8 mouse cellular contexts compared by ENCODE assay signal in the genomic region with DNA sequence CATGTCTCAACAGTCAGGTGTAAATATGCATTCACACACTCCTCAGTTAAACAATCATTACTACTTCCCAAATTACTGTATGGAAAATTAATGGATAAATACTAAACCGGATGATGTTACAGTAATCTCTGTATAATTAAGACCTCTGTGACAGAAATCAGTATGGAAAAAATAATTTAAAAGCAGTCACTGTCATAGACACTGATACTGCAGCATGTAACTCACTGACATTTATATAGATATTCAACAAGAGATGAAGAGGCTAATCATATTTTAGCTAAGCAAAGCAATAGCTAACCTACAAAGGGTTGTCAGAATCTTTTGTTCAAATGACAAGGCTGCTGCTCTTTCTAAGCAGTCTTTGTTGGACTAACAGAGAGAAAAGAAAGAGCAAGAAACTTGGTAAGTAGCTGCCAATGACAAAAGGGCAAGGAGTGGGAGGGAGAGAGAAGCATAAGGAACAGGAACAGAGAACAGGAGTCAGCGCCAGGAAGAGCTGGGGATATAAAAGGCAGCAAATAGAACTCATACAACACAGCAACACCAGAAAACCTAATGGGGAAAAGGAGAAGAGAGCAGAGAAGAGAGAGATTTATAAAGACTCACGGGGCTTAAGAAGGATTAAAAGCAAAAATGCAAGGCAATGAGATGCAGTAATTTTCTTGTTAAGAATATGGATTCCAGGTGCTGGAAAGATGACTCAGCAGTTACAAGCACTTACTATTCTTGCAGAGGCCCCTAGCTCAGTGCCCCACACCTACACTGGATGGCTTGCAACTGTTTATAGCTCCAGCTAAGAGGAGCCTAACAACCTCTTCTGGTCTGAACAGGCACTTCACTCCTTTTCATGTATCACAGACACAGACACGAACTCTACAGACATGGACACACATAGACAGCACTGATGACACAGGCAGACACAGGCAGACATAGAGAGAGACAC.
DNase-seq lines count a peak whose midpoint lies in the region; ATAC-seq lines count a peak whose summit lies in the region.

No protein-coding gene starts in this region.

- H3K4me2 ChIP-seq in neural tube, embryonic 12.5 days (replicated peaks): no peak overlapping the region
- H3K4me2 ChIP-seq in kidney, embryonic 14.5 days (replicated peaks; ENCODE audit: low read depth, low read length): no peak overlapping the region

- DNase-seq in neural tube, embryonic 10.5 days (ENCODE audit: extremely low spot score, low spot score): no peak
- peak; percentile 70 to 74 for DNase-seq in left cerebral cortex, adult 9 months (ENCODE audit: low spot score in 2 of 2)
- peak; percentile 89 for DNase-seq in telencephalon, adult 2 months (ENCODE audit: low read depth, low spot score)
- DNase-seq in gastrocnemius, postnatal 10 days: no peak
- no peak for DNase-seq in cerebellum, adult 11 months

- 41% methylated on average over 4 of the region's 4 CpGs for WGBS in neural tube, embryonic 12.5 days
- 52% methylated on average over 4 of the region's 4 CpGs for WGBS in kidney, embryonic 14.5 days

- ATAC-seq in neural tube, embryonic 12.5 days (ENCODE audit: low FRiP score, low read depth): peak; percentile 37; the same call in 1 of the 2 replicates
- ATAC-seq in erythroblast, adult 5-6 weeks (replicated peaks; ENCODE audit: low FRiP score, poor library complexity, severe bottlenecking): 0 out of 2 replicates have a peak, but pooled peaks have one; percentile 43
- ATAC-seq in kidney, embryonic 14.5 days (ENCODE audit: low FRiP score, low TSS enrichment): no peak

- H3K4me1 ChIP-seq in neural tube, embryonic 12.5 days: no peaks in the 10 kb centered on the region
- no peaks in the 10 kb centered on the region for H3K4me1 ChIP-seq in kidney, embryonic 14.5 days (ENCODE audit: control insufficient read depth, insufficient read depth, low read length)

- H3K27me3 ChIP-seq in neural tube, embryonic 12.5 days (replicated peaks): no peaks in the 10 kb centered on the region
- no peaks in the 10 kb centered on the region for H3K27me3 ChIP-seq in kidney, embryonic 14.5 days (ENCODE audit: control insufficient read depth, insufficient read depth, low read length)

- H3K4me3 ChIP-seq in neural tube, embryonic 12.5 days: no peak overlapping the region
- no peak overlapping the region for H3K4me3 ChIP-seq in kidney, embryonic 14.5 days (ENCODE audit: low read length)

- H3K9me3 ChIP-seq in neural tube, embryonic 12.5 days: no peaks in the 10 kb centered on the region
- H3K9me3 ChIP-seq in kidney, embryonic 14.5 days (ENCODE audit: control insufficient read depth, low read length): no peaks in the 10 kb centered on the region

- H3K27ac ChIP-seq in neural tube, embryonic 12.5 days: no peak overlapping the region
- H3K27ac ChIP-seq in kidney, embryonic 14.5 days (ENCODE audit: low read depth, low read length): no peak overlapping the region

- no peak overlapping the region for H3K9ac ChIP-seq in neural tube, embryonic 12.5 days
- H3K9ac ChIP-seq in kidney, embryonic 14.5 days (ENCODE audit: low read depth, low read length): no peak overlapping the region

- no peaks in the 10 kb centered on the region for H3K36me3 ChIP-seq in neural tube, embryonic 12.5 days
- no peaks in the 10 kb centered on the region for H3K36me3 ChIP-seq in kidney, embryonic 14.5 days (ENCODE audit: control insufficient read depth, insufficient read depth, low read length)

Comparison
In these comparisons a context has a peak if more than half of its experiments do, and no peak if none do; other contexts are left out.
1. DNase-seq: peak in left cerebral cortex, adult 9 months (2 of 2) and telencephalon, adult 2 months (single experiment); none in neural tube, embryonic 10.5 days (single experiment), gastrocnemius, postnatal 10 days (single experiment) and cerebellum, adult 11 months (single experiment).